Mouse (Mus musculus) cortical plate, adult 2 months (tissue): ENCODE results near the gene 2900026A02Rik.
A peak's percentile ranks its signal among the peaks of the same experiment; 100 is the strongest.

Experiments
- CTCF ChIP-seq: fragments of 200-500 bp; IDR thresholded peaks from 2 replicates; pipeline ENCODE4 v1.5.1; 2011; ENCODE audit warnings: mild to moderate bottlenecking, control low read depth, low read length; ENCODE audit not compliant: insufficient read depth; ENCODE audit errors: extremely low read depth
- POLR2A ChIP-seq: fragments of 200-500 bp; IDR thresholded peaks from 2 replicates; pipeline ENCODE4 v1.6.1; 2011; ENCODE audit warnings: mild to moderate bottlenecking, low read length, control low read depth; ENCODE audit not compliant: insufficient read depth; ENCODE audit errors: extremely low read depth

DNA sequence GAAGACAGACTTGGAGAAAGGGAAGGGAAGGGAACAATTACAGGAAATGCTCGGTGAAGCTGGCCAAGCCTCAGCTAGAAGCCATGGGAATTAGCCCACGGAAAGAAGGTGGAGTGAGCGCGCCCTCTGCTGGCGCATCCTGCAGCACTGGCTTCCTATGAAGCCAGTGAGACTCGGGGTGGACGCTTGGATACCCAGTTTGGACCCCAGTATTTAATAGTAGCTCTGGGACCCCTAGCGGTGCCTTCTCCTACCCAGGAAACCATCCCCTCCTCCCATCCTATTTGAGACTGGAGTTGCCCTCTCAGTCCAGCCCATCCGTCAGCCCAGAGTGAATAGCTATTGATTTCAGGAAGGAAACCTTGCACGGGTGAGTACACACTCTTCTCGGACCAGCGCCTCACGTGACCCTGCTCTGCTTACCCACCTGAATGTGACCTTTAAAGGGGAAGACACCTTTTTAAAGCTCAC lies 5.6 kb upstream of the 2900026A02Rik start, which contains the start of gene Tmem211:
- no peak for TF ChIP-seq POLR2A
- peak; percentile 91 for TF ChIP-seq CTCF
